Mouse (Mus musculus) lung, postnatal 36 days (tissue): Measurements from ENCODE around the gene Hdac10.

Source experiments
- DNase-seq: peaks from one replicate; pipeline ENCODE4 v3.0.0; 2022; ENCODE audit warnings: mixed read lengths

Gene Hdac10

DNA sequence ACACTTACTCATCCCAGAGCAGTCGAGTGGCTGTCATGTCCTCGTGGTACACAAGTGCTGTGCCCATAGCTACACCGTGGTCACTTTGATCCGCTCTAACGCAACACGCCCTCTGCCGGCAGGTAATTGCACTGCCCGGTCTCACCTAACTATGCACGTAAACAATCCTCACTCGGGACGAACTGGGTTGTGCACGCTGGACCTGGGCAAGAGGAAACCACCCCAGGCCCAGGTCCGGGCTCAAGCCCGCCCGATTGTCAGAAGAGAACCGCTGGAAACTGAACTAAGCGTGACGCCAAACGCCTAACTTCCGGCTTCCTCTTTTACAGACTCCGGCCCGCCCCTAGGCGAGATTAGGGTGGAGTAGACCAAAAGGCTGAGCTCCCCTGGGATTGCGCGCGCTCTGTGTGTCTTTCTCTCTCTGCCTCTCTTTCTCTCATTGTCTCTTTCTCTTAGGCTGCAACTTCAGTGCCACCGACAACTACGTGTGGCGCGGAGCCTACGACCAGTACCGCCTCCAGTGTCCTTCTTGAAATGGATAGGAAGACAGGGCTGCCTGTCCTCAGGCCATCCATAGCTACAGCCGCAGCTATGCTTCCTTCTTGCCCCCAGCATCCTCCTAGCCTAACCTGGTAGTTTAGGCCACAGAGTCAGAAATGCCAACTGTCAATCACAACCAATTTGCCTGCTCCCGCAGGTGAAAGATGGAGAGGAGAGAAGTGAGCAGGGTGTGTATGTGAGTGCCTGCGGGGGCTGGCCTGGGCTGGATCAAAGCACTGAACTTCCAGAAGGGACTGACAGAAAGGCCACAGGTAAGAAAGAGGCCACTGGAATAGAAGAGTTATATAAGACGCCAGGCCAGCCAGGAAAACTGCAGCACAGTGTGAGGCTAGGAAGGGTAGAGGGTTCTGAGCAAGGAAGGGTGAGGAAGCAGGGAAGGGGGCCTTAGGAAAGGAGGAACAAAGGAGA lies at the start of gene Hdac10:
Gene Hdac10, minus strand, starts transcription at position 319 of the 969 bp plus-strand sequence.
- DNase-seq = peak; percentile 92

- DNase-seq = peak; percentile 49
Observed at GRCm38 (mm10) chr15:89177576-89178259, 49.2 kb upstream of the Hdac10 start.

GRCm38 (mm10) chr15:89177121-89177520 lies 48.6 kb upstream of the Hdac10 start:
- peak; percentile 95 for DNase-seq

- DNase-seq = no peak
Observed at GRCm38 (mm10) chr15:89175411-89176155, 47.1 kb upstream of the Hdac10 start.

GRCm38 (mm10) chr15:89174889-89175339 lies 46.4 kb upstream of the Hdac10 start:
- DNase-seq = no peak

DNA sequence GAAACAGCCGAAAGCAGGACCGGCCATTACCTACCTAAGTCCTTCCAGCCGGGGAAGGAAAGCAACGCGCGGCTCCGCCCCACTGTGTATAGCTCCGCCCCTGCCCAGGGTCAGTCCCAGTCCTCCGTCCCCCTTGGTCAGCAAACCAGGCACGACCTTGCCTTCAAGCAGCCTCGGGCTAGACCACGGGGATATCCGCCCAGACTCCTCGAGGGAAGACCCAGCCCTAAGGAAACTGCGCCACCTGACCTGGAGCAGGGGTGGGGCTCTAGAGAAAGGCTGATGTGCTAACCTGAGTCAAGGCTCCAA lies 45.4 kb upstream of the Hdac10 start:
- DNase-seq = peak; percentile 78

GRCm38 (mm10) chr15:89173024-89173905 lies 44.8 kb upstream of the Hdac10 start:
- peak; percentile 51 for DNase-seq

- no peak for DNase-seq
Observed at GRCm38 (mm10) chr15:89172276-89172935, 43.9 kb upstream of the Hdac10 start.

DNA sequence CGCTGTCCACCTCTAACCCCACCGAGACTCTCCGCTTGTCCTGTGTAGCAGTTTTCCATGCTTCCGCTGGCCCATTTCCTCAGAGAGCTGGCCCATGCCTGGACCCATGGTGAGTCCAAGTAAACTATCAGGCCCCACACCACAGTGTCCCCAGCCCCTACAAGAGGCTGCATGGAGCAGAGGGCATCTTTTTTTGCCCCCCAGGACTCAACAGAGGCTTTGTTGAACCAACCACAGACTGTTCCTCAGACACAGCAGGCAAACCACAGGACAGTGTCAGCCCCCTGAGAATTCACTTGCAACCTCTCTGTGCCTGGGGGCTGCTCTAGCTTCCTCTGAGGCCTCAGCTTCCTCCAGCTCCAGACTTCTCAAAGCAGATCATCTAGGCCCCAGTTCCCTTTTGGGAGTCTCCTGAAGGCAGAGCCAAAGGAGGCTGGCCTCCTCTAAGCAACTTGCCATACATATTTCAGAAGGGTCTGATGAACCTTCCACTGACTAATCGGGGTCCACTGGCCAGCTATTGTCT lies 43.1 kb upstream of the Hdac10 start:
- no peak for DNase-seq

GRCm38 (mm10) chr15:89170102-89170501 lies 41.6 kb upstream of the Hdac10 start:
- peak; percentile 73 for DNase-seq

GRCm38 (mm10) chr15:89169431-89169830 lies 40.9 kb upstream of the Hdac10 start:
- peak; percentile 94 for DNase-seq

DNA sequence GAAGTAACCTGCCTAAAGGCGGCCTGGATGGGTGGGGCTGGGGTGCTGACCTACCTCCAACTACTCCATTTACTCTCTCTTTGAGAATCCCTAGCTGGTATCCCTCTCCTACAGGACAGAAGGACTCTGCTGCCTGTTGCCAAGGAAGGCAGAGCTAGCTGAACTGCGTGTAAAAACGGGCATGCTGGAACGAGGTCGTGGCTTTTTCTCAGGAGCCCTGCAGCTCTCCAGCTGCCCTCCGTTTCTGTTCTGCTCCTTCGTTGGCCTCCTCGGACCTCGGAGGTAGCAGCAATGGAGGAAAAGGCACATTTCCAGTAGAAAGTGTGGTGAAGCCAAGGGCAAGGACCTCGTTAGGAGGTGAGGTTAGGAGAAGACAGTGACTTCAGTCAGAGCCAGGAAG lies 40.4 kb upstream of the Hdac10 start:
- no peak for DNase-seq

DNA sequence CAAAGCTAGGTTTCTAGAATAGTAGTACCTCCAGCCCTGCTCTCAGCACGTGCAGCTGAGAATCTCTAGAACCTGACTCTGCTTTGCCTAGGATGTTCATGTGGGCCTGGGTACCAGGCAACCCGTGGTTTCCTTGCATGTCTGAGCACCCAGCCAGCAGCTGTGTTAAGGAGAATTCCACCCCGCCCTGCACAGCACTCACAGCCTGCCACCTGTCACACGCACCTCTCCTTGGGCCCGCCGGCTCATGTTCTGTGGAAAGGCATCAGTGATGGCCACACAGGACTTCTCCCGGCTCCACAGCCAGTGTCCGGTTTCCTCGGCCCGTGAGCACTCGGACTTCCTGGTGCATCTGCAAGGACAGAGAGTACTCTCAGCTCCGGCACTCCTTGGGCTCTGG lies 37.0 kb upstream of the Hdac10 start:
- DNase-seq = no peak

DNA sequence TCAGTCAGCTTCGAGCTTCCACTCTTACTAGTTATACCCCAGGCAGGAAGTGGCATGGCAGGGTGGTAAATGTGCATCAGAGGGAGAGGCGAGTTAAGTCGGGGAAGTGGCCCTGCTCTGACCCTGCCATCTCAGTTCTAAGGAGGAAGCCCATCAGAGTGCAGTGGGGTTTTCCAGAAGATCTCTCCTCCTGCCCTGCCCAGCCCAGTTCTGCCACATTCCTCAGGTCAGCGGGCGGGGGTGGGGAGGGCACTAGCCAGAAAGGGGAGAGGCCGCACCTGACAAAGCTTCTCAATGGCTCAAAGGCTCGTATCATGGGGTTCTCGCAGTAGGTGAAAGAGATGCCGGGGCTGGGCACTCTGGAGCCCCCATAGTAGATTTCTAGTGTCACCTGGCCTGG lies 32.9 kb upstream of the Hdac10 start:
- DNase-seq = peak; percentile 67

GRCm38 (mm10) chr15:89158516-89158915 lies 30.0 kb upstream of the Hdac10 start:
- no peak for DNase-seq

- DNase-seq = peak; percentile 84
Observed at GRCm38 (mm10) chr15:89157954-89158353, 29.5 kb upstream of the Hdac10 start.

- no peak for DNase-seq
Observed at GRCm38 (mm10) chr15:89152312-89152711, 23.8 kb upstream of the Hdac10 start.

- DNase-seq = peak; percentile 53
Observed at GRCm38 (mm10) chr15:89150041-89150390, 21.5 kb upstream of the Hdac10 start.

DNA sequence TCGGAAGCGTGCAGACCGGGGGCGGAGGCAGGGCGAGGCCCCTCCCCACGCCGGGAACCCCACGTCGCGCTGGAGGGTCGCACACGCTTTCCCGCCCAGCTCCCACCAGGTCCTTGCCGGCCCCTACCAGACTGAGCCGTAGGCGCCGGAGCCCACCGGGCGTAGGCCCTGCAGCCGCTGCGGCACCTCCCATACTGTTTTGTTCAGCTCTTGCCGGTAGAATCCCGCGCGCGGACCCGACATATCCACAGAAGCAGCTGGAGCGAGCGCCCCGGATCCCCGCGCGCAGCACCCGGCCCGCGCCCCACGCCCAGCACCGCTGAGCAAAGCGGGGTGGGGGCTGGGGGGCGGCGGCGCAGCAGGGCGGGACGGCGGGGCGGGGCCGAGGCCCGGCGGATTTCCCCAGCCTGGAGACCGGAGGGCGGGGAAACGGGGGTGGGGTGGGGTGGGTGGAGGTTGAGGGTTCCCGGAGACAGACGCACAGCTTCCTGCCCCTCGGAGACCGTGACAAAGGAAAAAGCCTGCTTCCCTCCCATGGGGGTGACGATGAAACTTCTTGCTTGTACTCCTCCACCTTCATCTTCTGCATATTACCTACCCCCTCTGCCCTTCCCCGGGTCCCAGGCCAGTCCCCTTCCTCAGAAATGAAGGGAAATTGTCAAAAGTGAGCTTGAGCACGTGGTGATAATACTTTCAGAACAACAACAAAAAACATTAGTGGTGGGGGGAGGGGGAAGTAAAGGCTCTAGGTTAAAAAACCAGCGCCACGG lies 21.0 kb upstream of the Hdac10 start, which contains the start of gene Mapk11:
Gene Mapk11, minus strand, starts transcription at position 358 of the 770 bp plus-strand sequence.
- peak; percentile 50 for DNase-seq

DNA sequence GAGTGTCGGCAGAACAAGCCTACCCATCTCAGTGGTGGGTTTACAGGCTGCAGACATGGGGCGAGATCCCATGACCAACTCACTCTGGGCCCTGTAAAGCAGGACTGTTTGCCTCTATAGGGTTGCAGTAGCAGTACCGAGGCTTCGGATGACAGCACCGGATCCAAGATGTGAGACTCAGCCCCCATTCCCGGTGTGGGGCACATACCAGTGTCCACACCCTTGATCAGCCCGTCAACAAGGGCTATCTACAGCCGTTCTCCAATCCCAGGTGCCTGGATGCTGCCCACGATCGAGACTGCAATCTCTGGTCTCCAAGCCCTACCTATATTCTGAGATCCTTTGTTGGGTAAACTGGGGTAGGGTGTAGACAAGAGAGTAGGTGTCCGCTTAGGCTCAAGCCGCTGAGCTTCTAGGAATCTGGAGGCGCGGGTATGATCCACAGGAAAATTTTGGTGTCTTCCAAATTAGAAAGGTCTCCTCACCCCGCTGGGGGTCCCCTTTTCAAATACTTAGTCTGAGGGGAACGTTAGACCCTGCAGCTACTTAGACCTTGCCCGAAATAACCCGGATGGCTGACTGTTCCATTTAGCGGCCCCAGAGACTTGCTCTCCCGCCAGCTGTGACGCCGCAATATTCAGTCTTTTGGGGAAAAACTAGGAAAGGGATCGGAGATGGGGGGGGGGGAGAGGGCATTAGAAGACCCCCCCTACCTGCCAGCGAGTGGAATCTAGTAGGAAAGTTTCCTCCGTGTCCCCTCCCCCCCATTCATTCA lies 20.2 kb upstream of the Hdac10 start:
- DNase-seq = no peak
